Mouse (Mus musculus): ENCODE measurements around the gene Trp53bp2.

GRCm38 (mm10) chr1:182429826-182430225 lies 20.9 kb downstream of the Trp53bp2 start:
- TF ChIP-seq CTCF (IDR thresholded peaks at IDR 0.05; ENCODE audit: borderline replicate concordance, insufficient read depth, low read length), result no peak
- TF ChIP-seq POLR2A (IDR thresholded peaks at IDR 0.05; ENCODE audit: low read depth, low read length), result no peak

All from embryonic fibroblast, embryonic 13.5 days (primary cell).